Mouse (Mus musculus): ENCODE measurements at regions not wholly inside any gene's neighbourhood (a gene's known extent, or its start where the extent isn't known, plus 50 kb on each side); places are given as distances from the start of the nearest gene placed in this dataset.

DNA sequence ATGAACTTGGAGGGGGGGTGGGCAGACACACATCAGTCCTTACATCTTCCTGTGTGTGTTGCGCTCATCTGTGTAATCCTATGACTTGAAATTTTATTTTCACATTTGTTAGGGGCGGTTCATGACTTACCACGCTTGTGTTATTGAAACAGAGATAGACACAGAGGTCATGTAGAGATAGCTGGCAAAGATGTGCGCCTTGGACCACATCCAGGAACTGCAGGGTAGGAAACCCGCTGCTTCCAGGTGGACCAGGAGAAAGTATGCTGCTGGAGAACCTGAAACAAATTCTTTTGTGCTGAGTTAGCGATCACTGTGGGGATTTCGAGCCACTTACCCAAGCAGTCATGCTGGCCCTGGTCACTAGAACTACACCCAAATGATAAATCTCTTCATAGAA, 89.1 kb downstream of the Kcnj2 start:
- DNase-seq (ENCODE audit: low spot score), result no peak

GRCm38 (mm10) chr11:111155747-111156146, 89.8 kb downstream of the Kcnj2 start:
- DNase-seq (ENCODE audit: low spot score), result no peak

DNA sequence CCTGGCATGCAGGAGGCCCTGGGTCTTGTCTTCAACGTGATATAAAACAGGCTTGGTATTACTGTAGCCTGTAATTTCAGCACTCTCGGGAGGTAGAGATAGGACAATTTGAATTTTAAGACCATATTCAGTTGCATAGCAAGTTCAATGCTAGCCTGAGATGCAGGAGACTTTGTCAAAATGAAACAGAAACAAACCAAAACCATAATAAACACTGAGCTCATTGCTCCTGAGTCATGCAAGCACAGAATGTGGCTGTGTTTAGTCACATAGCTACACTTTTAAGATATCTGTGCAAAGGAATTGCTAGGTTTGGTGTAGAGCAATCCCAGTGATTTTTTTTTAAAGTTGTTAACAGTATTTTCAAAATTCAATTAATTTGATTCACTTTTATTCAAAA, 93.3 kb downstream of the Kcnj2 start:
- DNase-seq (ENCODE audit: low spot score), result no peak

DNA sequence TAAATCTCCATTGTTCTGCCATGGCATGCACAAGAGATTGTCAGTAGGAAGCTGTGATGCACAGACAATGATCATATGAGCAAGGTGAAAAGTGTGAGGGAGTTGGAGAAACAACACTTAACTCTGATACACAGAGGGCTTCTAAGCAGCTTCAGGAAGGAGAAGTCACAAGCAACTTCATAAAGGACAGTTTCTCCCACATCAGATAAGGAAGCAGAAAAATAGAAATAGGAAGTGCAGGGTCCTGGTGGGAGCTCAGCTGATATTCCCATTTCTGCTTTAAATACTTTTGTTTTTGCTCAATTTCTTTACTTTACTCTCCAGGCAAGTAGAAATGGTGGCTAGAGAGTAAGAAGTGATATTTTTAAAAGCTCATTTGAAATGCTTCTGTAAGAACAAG, 98.9 kb downstream of the Kcnj2 start:
- no peak for DNase-seq (ENCODE audit: low spot score)

- no peak for DNase-seq (ENCODE audit: low spot score)
Measured at GRCm38 (mm10) chr11:111170174-111170800, 104.3 kb downstream of the Kcnj2 start.

GRCm38 (mm10) chr11:111173525-111173924, 107.6 kb downstream of the Kcnj2 start:
- DNase-seq (ENCODE audit: low spot score), result no peak

DNA sequence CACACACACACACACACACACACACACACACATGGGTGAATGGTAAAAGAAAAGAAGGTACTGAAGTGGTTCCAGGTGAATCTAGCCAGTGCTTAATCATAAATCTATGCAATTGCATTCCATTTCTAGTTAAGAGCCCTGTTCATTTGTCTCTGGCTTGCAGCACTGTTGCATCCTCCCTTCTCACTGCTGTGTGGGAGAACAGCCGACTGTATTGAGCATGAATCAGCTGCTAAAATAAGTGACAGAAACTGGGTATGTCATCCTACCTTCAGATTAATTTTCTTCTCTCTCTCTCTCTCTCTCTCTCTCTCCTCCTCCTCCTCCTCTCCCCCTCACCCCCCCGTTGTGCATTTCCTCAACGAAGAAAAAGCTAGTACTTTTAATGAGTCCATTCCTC, 109.6 kb downstream of the Kcnj2 start:
- DNase-seq (ENCODE audit: low spot score), result no peak

DNA sequence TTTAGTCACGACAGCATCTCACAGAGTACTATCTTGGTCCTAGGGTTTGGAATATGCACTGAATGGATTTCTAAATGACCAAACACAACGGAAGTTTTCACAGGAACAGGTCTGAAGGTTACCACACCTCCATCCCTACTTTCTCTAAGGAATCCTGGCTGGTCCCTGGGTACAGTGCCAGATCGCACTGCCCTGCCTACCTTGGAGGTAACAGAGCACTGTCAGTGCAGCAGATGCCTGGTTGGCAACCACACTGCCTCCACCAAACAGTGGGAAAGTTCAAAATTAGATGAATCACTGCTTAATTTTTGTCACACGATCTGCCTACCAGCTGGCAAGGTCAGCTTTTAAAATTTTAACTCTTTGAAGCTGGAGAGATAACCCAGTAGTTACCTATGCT, 111.6 kb downstream of the Kcnj2 start:
- DNase-seq (ENCODE audit: low spot score), result no peak

GRCm38 (mm10) chr11:111197422-111197821, 131.5 kb downstream of the Kcnj2 start:
- peak; percentile 49 for DNase-seq (ENCODE audit: low spot score)

- DNase-seq (ENCODE audit: low spot score), result no peak
Measured at GRCm38 (mm10) chr11:111200512-111200911, 134.5 kb downstream of the Kcnj2 start.

DNA sequence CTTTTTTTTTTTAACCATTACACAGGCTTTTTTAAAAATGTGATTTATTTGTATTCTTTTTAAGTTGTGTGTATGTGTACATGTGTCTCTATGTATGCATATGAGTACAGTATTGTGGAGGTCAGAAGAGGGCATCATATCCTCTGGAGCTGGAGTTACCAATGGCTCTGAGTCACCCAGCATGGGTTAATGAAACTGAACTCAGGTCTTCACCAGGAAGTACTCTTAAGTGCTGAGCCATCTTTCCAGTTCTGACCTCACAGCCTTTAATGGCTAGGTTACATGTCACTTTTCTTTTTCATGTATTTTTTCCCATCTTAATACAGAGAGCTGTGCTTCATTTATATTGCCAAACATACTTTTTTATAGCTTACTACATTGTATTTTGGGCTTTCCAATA, 136.8 kb downstream of the Kcnj2 start:
- DNase-seq (ENCODE audit: low spot score), result no peak

GRCm38 (mm10) chr11:111210565-111210964, 144.6 kb downstream of the Kcnj2 start:
- no peak for DNase-seq (ENCODE audit: low spot score)

GRCm38 (mm10) chr11:111212038-111212701, 146.2 kb downstream of the Kcnj2 start:
- DNase-seq (ENCODE audit: low spot score), result no peak

- DNase-seq (ENCODE audit: low spot score), result no peak
Measured at GRCm38 (mm10) chr11:111212702-111213328, 146.9 kb downstream of the Kcnj2 start.

DNA sequence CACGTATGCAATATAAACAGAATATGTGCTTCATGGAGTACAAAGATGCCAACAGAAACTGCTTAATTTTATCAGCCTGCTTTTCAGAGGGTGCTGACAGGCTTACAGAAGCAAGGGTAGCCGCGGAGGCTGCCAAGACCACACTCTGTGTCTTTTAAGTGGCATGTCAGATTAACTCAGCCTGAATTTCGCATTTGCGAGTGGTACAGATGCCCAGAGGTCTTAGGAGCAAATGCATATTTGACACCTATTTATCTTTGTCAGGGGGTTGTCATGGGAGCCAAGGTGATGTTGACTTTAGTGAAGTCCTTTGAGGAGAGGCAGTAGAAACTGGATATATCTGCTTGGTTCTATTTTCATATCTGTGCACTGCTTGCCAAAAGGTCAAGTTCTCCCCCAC, 149.0 kb downstream of the Kcnj2 start:
- DNase-seq (ENCODE audit: low spot score), result no peak

- DNase-seq (ENCODE audit: low spot score), result no peak
Measured at GRCm38 (mm10) chr11:111223834-111224233, 157.9 kb downstream of the Kcnj2 start.

DNA sequence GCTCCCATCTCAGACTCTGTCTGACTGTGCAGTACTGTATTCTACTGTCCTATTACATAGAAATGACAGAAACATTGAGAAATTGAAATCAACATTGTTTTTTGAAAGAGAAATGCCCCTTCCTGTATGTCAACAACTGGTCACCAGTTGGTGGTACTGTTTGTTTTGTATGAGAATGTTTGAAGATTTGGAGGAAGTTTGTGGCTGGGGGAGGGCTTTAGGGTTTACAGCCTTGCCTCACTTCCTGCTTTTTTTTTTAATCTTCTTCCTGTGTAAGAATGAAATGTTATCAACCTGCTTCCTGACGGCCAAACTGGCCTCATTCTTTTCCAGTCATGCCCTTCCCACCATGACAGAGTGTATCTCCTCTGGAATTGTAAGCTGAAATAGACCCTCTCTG, 161.3 kb downstream of the Kcnj2 start:
- no peak for DNase-seq (ENCODE audit: low spot score)

DNA sequence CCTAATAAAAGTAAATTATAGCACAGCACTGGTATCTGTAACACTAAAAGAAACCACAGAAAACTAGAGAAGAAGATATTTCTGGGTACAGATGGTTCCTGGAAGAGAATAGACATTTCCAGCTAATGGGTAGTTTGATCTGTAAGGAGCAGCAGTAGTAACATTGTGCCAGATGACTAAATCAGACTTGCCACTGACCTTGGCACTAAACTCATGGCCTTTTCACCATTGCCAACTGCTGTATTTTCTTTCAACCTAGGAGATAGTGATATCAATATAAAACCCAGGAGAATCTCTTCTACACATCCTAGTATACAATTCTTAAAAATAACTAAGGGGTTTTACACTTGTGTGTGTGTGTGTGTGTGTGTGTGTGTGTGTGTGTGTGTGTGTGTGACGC, 170.8 kb downstream of the Kcnj2 start:
- DNase-seq (ENCODE audit: low spot score), result no peak

GRCm38 (mm10) chr11:111239784-111240183, 173.8 kb downstream of the Kcnj2 start:
- DNase-seq (ENCODE audit: low spot score), result no peak

DNA sequence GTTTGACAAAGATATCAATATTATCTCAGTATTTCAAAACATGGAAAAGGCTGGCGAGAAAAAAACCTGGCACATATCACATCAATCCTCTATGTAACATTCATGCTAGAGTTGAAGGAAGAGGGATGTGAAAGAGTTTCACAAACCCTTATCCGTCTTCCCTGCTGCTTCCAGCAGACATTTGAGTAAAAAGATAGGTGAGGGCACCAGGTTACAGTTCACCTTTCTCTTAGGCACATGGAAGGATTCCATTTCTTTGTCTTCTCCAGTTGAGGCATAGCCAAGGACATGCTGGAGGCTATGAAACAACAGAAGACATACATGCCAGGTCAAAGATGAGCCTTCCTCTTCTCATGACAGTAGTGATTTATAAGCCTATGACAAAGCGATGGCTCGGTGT, 186.3 kb downstream of the Kcnj2 start:
- DNase-seq (ENCODE audit: low spot score), result no peak

- DNase-seq (ENCODE audit: low spot score), result no peak
Measured at GRCm38 (mm10) chr11:111256596-111256995, 190.6 kb downstream of the Kcnj2 start.

GRCm38 (mm10) chr11:111260691-111261383, 194.9 kb downstream of the Kcnj2 start:
- no peak for DNase-seq (ENCODE audit: low spot score)

DNA sequence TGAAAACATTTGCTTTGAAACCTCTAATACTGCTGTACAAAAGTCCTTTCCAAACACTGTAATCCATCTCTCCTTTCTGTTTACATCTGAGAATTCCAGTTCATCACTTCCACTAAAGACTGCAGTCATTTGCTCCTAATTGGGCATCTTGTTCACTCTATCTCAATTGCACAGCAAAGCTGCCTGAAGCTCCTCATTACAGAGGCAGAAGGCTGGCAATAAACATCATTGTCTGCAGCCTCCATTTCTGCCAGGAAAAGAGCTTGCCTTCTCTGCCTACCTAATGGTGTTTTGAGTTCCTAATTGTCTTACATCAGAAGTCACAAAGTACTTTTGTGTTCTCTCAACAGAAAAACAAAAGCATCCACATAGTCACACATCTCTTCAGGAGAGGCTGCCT, 207.7 kb downstream of the Kcnj2 start:
- no peak for DNase-seq (ENCODE audit: low spot score)
